Mouse (Mus musculus) MEL (cell line): ENCODE measurements around the gene Prrg2. TPM values are rescaled to one million over a fixed set of nuclear protein-coding genes. Genes with fewer than 3 reads are reported as not detected.

Source experiments
- DNase-seq: peaks from one replicate; pipeline ENCODE4 v3.0.0; 2011; ENCODE audit warnings: low read depth, low spot score
- H3K27ac ChIP-seq: 2 replicates; pipeline ENCODE4 v1.5.1; 2012; ENCODE audit warnings: low read depth, mild to moderate bottlenecking, control low read depth, low read length, moderate library complexity; ENCODE audit not compliant: control insufficient read depth
- H3K27me3 ChIP-seq, 2 experiments: fragments of 150-350 bp in 1 of 2; sonication (generic) in 1 of 2; 2 replicates each; pipeline ENCODE4 v1.6.1; 2012; ENCODE audit warnings: low read length in 2 of 2, mild to moderate bottlenecking in 2 of 2, improper control_type of control experiment in 1 of 2, moderate library complexity in 1 of 2; ENCODE audit not compliant: insufficient read depth in 2 of 2, control insufficient read depth in 1 of 2
- H3K36me3 ChIP-seq, 2 experiments: 2 replicates each; pipeline ENCODE4 v1.6.1; 2012 to 2014; ENCODE audit warnings: low read length in 2 of 2, improper control_type of control experiment in 1 of 2, inconsistent platforms in 1 of 2, mild to moderate bottlenecking in 1 of 2; ENCODE audit not compliant: insufficient read depth in 2 of 2, control insufficient read depth in 1 of 2
- H3K4me1 ChIP-seq, 2 experiments: fragments of 150-350 bp in 1 of 2; sonication (generic) in 1 of 2; 2 replicates each; pipeline ENCODE4 v1.6.1; 2012; ENCODE audit warnings: low read length in 2 of 2, improper control_type of control experiment in 1 of 2, mild to moderate bottlenecking in 1 of 2; ENCODE audit not compliant: insufficient read depth in 2 of 2, control insufficient read depth in 1 of 2
- H3K4me3 ChIP-seq, 2 experiments: fragments of 150-350 bp in 1 of 2; sonication (generic) in 1 of 2; 2 replicates each; pipeline ENCODE4 v1.5.1; 2012; ENCODE audit warnings: low read depth in 2 of 2, low read length in 2 of 2, mild to moderate bottlenecking in 2 of 2, moderate library complexity in 2 of 2, control low read depth in 1 of 2, improper control_type of control experiment in 1 of 2; ENCODE audit not compliant: control insufficient read depth in 1 of 2, insufficient read depth in 1 of 2
- H3K79me2 ChIP-seq: 2 replicates; pipeline ENCODE4 v1.6.1; 2012; ENCODE audit warnings: mild to moderate bottlenecking, low read length, moderate library complexity; ENCODE audit not compliant: control insufficient read depth, poor library complexity, insufficient read depth
- H3K9ac ChIP-seq: 2 replicates; pipeline ENCODE4 v1.6.1; 2012; ENCODE audit warnings: low read depth, mild to moderate bottlenecking, control low read depth, low read length, moderate library complexity; ENCODE audit not compliant: control insufficient read depth, poor library complexity, severe bottlenecking
- H3K9me3 ChIP-seq: fragments of 150-350 bp; sonication (generic); replicated peaks from 2 replicates; pipeline ENCODE4 v1.6.1; 2012; ENCODE audit warnings: mild to moderate bottlenecking, low read length, improper control_type of control experiment, moderate library complexity; ENCODE audit not compliant: insufficient read depth
- BHLHE40 ChIP-seq: IDR thresholded peaks from 2 replicates; pipeline ENCODE4 v1.6.1; 2012; ENCODE audit warnings: low read depth, mild to moderate bottlenecking, inconsistent platforms, low read length, improper control_type of control experiment, borderline replicate concordance
- CTCF ChIP-seq, 3 experiments: IDR thresholded peaks in 2 of 3; conservative IDR thresholded peaks in 1 of 3; 2 replicates each; pipeline ENCODE4 v1.5.1; 2011 to 2012; ENCODE audit warnings: low read length in 3 of 3, low read depth in 2 of 3, mild to moderate bottlenecking in 2 of 3, improper control_type of control experiment in 1 of 3, inconsistent platforms in 1 of 3, mixed read lengths in 1 of 3, moderate library complexity in 1 of 3; ENCODE audit not compliant: control insufficient read depth in 1 of 3, insufficient read depth in 1 of 3, poor library complexity in 1 of 3, severe bottlenecking in 1 of 3
- ELF1 ChIP-seq: IDR thresholded peaks from 2 replicates; pipeline ENCODE4 v1.6.1; 2014; ENCODE audit warnings: low read depth, mild to moderate bottlenecking, inconsistent platforms, low read length, improper control_type of control experiment, moderate library complexity
- GABPA ChIP-seq: IDR thresholded peaks from 2 replicates; pipeline ENCODE4 v1.6.1; 2012; ENCODE audit warnings: low read depth, mild to moderate bottlenecking, inconsistent platforms, low read length, improper control_type of control experiment, moderate library complexity
- HCFC1 ChIP-seq: IDR thresholded peaks from 2 replicates; pipeline ENCODE4 v1.6.1; 2012; ENCODE audit warnings: low read depth, mild to moderate bottlenecking, inconsistent platforms, low read length, improper control_type of control experiment, moderate library complexity
- KAT2A ChIP-seq: conservative IDR thresholded peaks from 2 replicates; pipeline ENCODE4 v1.6.1; 2012; ENCODE audit warnings: low read depth, low read length, improper control_type of control experiment, inconsistent platforms
- MAZ ChIP-seq: IDR thresholded peaks from 2 replicates; pipeline ENCODE4 v1.6.1; 2012; ENCODE audit warnings: low read depth, mild to moderate bottlenecking, inconsistent platforms, low read length, improper control_type of control experiment
- MEF2A ChIP-seq: IDR thresholded peaks from 2 replicates; pipeline ENCODE4 v1.6.1; 2014; ENCODE audit warnings: low read depth, mild to moderate bottlenecking, inconsistent platforms, low read length, improper control_type of control experiment; ENCODE audit not compliant: poor library complexity, insufficient replicate concordance, severe bottlenecking; ENCODE audit errors: extremely low read depth
- MXI1 ChIP-seq: IDR thresholded peaks from 2 replicates; pipeline ENCODE4 v1.6.1; 2011; ENCODE audit warnings: mild to moderate bottlenecking, low read depth, low read length, improper control_type of control experiment
- MYB ChIP-seq: IDR thresholded peaks from 2 replicates; pipeline ENCODE4 v1.6.1; 2011; ENCODE audit warnings: mild to moderate bottlenecking, low read depth, low read length, improper control_type of control experiment
- MYC ChIP-seq: IDR thresholded peaks from 2 replicates; pipeline ENCODE4 v1.6.1; 2011; ENCODE audit warnings: low read depth, mild to moderate bottlenecking, low read length, improper control_type of control experiment, moderate library complexity
- NRF1 ChIP-seq: IDR thresholded peaks from 2 replicates; pipeline ENCODE4 v1.6.1; 2014; ENCODE audit warnings: low read depth, mild to moderate bottlenecking, inconsistent platforms, low read length, improper control_type of control experiment, moderate library complexity; ENCODE audit not compliant: poor library complexity, insufficient read depth, severe bottlenecking
- POLR2AphosphoS5 ChIP-seq: IDR thresholded peaks from 2 replicates; pipeline ENCODE4 v1.6.1; 2012; ENCODE audit warnings: low read depth, borderline replicate concordance, mild to moderate bottlenecking, inconsistent platforms, low read length, moderate library complexity, mixed read lengths
- RAD21 ChIP-seq: IDR thresholded peaks from 2 replicates; pipeline ENCODE4 v1.6.1; 2011; ENCODE audit warnings: mild to moderate bottlenecking, low read depth, low read length, improper control_type of control experiment
- RCOR1 ChIP-seq: IDR thresholded peaks from 2 replicates; pipeline ENCODE4 v1.6.1; 2012; ENCODE audit warnings: low read depth, mild to moderate bottlenecking, inconsistent platforms, low read length, improper control_type of control experiment
- SMC3 ChIP-seq: IDR thresholded peaks from 2 replicates; pipeline ENCODE4 v1.6.1; 2011; ENCODE audit warnings: low read depth, low read length, improper control_type of control experiment
- TCF12 ChIP-seq: IDR thresholded peaks from 2 replicates; pipeline ENCODE4 v1.6.1; 2014; ENCODE audit warnings: low read depth, mild to moderate bottlenecking, inconsistent platforms, low read length, improper control_type of control experiment, moderate library complexity
- UBTF ChIP-seq: IDR thresholded peaks from 2 replicates; pipeline ENCODE4 v1.6.1; 2012; ENCODE audit warnings: low read depth, mild to moderate bottlenecking, inconsistent platforms, low read length, improper control_type of control experiment, moderate library complexity, borderline replicate concordance; ENCODE audit not compliant: insufficient read depth
- USF1 ChIP-seq: IDR thresholded peaks from 2 replicates; pipeline ENCODE4 v1.6.1; 2014; ENCODE audit warnings: low read depth, mild to moderate bottlenecking, inconsistent platforms, low read length, improper control_type of control experiment, moderate library complexity
- ZKSCAN1 ChIP-seq: IDR thresholded peaks from 2 replicates; pipeline ENCODE4 v1.6.1; 2012; ENCODE audit warnings: low read depth, mild to moderate bottlenecking, inconsistent platforms, low read length, improper control_type of control experiment, moderate library complexity
- ZMIZ1 ChIP-seq: IDR thresholded peaks from 2 replicates; pipeline ENCODE4 v1.6.1; 2012; ENCODE audit warnings: low read depth, mild to moderate bottlenecking, inconsistent platforms, low read length, improper control_type of control experiment, moderate library complexity
- ZNF384 ChIP-seq: IDR thresholded peaks from 2 replicates; pipeline ENCODE4 v1.6.1; 2012; ENCODE audit warnings: low read depth, mild to moderate bottlenecking, inconsistent platforms, low read length, improper control_type of control experiment
- polyA plus RNA-seq, 2 experiments: library from polyadenylated mRNA; stranded (reverse) in 1 of 2; unstranded in 1 of 2; fragments of >175 nt in 1 of 2; fragments of >200 nt in 1 of 2; gene quantifications; 2 replicates each; pipeline versions ENCODE4 v1.2.1 to v1.2.4; 2012; ENCODE audit warnings: low replicate concordance in 2 of 2, low read depth in 1 of 2; ENCODE audit not compliant: insufficient read length in 2 of 2, insufficient read depth in 1 of 2, missing spikeins in 1 of 2
- total RNA-seq: library from RNA; depleted of rRNA; stranded (reverse); fragments of 300-350 nt; gene quantifications from 2 replicates; pipeline ENCODE4 v1.2.3, GENCODE M21; 2012

Gene Prrg2
- total and polyA plus RNA-seq, 3 experiments = 7.5 to 16.9 TPM; not detected in 1

- Histone ChIP-seq H3K36me3 (no peaks in the 10 kb centered on the region), H3K9ac (no peak overlapping the region), H3K27me3 (no peaks in the 10 kb centered on the region), H3K79me2 (no peaks in the 10 kb centered on the region), H3K4me1 (peaks cover 3 to 8% of the 10 kb centered on the region in 2 experiments; a peak in 3 of 4 replicates), H3K27ac (no peak overlapping the region), H3K9me3 (no peaks in the 10 kb centered on the region)
- DNase-seq = no peak
- TF ChIP-seq TCF12 (no peak), POLR2AphosphoS5 (no peak), MYB (no peak), ELF1 (no peak), RCOR1 (no peak), ZKSCAN1 (no peak), ZMIZ1 (no peak), MEF2A (no peak), MAZ (no peak), GABPA (no peak), MXI1 (no peak), KAT2A (no peak)
- TF ChIP-seq, all 39 proteins: peak for 0
- H3K4me3 ChIP-seq = no peak overlapping the region
Measured at GRCm38 (mm10) chr7:45100046-45100445, 37.6 kb upstream of the Prrg2 start.

- Histone ChIP-seq H3K9ac (no peak overlapping the region), H3K79me2 (no peaks in the 10 kb centered on the region), H3K4me1 (peaks cover 3 to 16% of the 10 kb centered on the region in 2 experiments; a peak in 3 of 4 replicates), H3K27me3 (no peaks in the 10 kb centered on the region), H3K9me3 (no peaks in the 10 kb centered on the region), H3K36me3 (no peaks in the 10 kb centered on the region), H3K27ac (no peak overlapping the region), H3K4me3 (no peak overlapping the region)
- peak; percentile 71 for DNase-seq
- TF ChIP-seq USF1 (no peak), SMC3 (peak; percentile 44), ZMIZ1 (no peak), RAD21 (peak; percentile 17), NRF1 (no peak), CTCF (IDR thresholded peaks at IDR 0.05 in 2 of 3, conservative IDR thresholded peaks at IDR 0.05 in 1 of 3; ENCODE audit: control insufficient read depth in 1 of 3, insufficient read depth in 1 of 3, low read depth in 2 of 3, low read length in 3 of 3, poor library complexity in 1 of 3, severe bottlenecking in 1 of 3) (peak; percentile 44 to 51 (median 50)), BHLHE40 (no peak), UBTF (no peak), ZNF384 (no peak), HCFC1 (no peak), MYC (0 out of 2 replicates have a peak, but pooled peaks have one; percentile 32)
Measured at GRCm38 (mm10) chr7:45098541-45099240, 36.2 kb upstream of the Prrg2 start.
